Mouse (Mus musculus): ENCODE data around the gene Bmyc. TPM values are rescaled to one million over a fixed set of nuclear protein-coding genes. Genes with fewer than 3 reads are reported as not detected.

Bmyc gene
- polyA plus RNA-seq (2015; fragmentation: Nextera tagmentation; extraction: Ambion mirVana): 149 and 164 TPM in 2 replicates

DNA sequence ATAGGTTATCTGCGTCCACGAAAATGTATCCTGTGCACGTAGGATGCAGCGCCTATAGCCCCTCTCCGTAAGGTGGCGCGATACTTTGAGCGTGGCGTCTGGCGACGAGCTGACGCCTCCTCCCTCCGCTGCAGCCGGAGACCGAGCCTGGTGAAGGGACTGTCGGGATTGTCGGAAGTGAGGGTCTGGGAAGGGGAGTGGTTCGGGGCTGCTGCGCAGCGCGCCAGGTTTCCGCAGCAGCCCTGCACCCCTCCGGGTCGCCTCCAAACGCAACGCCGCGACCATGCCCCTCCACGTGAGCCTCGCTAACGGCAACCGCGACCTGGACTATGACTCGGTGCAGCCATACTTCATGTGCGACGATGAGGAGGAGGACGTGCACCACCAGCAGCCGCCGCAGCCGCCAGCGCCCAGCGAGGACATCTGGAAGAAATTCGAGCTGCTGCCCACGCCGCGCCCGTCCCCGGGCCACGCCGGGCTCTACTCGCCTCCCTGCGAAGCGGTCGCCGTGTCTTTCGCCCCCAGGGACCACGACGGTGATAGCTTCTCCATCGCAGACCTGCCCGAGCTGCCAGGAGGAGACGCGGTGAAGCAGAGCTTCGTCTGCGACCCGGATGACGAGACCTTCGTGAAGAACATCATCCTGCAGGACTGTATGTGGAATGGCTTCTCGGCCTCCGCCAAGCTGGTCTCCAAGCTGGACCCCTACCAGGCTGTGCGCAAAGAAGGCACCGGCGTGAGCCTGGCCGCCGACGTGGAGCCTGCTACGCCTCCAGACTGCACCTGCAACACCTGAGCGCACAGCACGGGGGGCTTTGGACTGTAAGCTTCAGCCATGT, at the start of gene Bmyc:
TSS of gene Bmyc (plus strand) at position 97 of the 839 bp plus-strand sequence.
- H3K27me3 ChIP-seq: no peaks in the 10 kb centered on the region
- peaks cover 18% of the 10 kb centered on the region for H3K4me1 ChIP-seq (replicated peaks)
- WGBS: under 1% methylated on average over 76 of the region's 78 CpGs
- H3K4me2 ChIP-seq: peak within 1 kb of the TSS; percentile 87
- H3K36me3 ChIP-seq: no peaks in the 10 kb centered on the region
- peak; percentile 97 for ATAC-seq (ENCODE audit: low FRiP score, low read depth)
- H3K4me3 ChIP-seq: peak within 1 kb of the TSS; percentile 84
- H3K27ac ChIP-seq (replicated peaks): peak within 1 kb of the TSS; percentile 95
- no peaks in the 10 kb centered on the region for H3K9me3 ChIP-seq
- peak within 1 kb of the TSS; percentile 93 for H3K9ac ChIP-seq

DNA sequence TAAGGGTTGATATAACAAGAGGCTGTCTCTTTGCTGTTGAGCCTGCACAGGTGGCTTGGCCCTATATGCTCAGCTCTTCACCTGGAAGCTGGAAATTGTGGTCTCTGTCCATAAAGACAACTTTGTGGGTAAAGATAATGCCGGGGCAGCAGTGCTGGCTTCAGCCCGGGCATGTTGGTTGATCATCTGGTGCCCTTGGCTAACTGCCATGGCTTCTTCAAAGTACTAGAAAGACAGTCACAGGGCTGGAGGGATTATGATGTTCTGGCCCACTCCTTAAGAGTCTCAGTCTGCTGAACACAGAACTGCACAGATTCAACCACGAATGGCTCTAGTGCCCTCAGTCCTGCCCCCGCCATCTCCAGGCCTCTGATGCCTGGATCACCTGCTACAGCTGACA, 49.3 kb upstream of the Bmyc start:
- no peak overlapping the region for H3K9ac ChIP-seq
- H3K36me3 ChIP-seq: no peaks in the 10 kb centered on the region
- H3K4me1 ChIP-seq (replicated peaks): no peaks in the 10 kb centered on the region
- WGBS: 84% methylated on average over 4 of the region's 4 CpGs
- no peaks in the 10 kb centered on the region for H3K27me3 ChIP-seq
- H3K27ac ChIP-seq (replicated peaks): no peak overlapping the region
- no peaks in the 10 kb centered on the region for H3K9me3 ChIP-seq
- no peak for ATAC-seq (ENCODE audit: low FRiP score, low read depth)
- H3K4me2 ChIP-seq: no peak overlapping the region
- H3K4me3 ChIP-seq: no peak overlapping the region

DNA sequence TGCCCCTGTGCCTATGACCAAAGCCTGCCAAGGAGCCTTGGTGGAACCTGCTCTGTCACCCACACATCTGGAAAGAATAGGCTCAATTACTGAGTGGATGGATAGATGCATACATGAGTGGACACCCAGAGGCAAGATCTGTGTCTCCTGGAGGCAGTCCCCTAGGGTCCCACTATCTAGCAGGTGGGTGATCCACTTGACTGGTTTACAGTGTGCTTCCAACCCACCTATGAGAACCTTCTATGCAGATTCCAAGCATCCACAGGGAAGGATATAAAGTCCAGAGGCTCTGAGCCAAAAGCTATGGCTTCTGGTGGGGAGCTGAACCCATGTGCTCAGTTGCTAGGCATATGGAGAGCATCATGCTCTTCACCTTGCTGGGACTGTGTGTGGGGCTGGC, 48.9 kb upstream of the Bmyc start, which contains the start of gene Lcn5:
TSS of gene Lcn5 (plus strand) at position 301 of the 400 bp plus-strand sequence.
- Histone ChIP-seq H3K27me3 (no peaks in the 10 kb centered on the region), H3K4me1 (replicated peaks) (no peaks in the 10 kb centered on the region), H3K4me3 (no peak within 1 kb of the TSS), H3K4me2 (no peak within 1 kb of the TSS), H3K27ac (replicated peaks) (no peak within 1 kb of the TSS), H3K9me3 (no peaks in the 10 kb centered on the region), H3K36me3 (no peaks in the 10 kb centered on the region), H3K9ac (no peak within 1 kb of the TSS)
- ATAC-seq (ENCODE audit: low FRiP score, low read depth): no peak

DNA sequence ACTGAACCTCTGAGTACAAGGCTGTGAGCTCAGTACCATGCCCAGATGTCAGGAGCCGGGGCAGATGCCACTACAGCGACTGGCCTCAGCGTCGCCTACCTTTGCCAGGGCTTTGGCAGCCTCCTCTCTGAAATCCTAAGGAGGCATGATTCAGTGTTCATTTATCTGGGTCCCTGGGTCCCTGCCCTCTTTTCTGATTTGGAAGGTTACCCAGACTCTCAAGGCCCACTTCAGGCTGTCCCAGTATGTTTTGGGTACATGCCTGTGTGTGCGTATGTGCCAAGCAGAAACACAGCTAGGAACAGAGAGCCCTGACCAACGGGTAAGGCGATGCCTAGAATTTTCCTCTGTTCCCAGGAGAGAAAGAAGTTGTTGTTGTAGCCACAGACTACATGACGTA, 46.3 kb upstream of the Bmyc start:
- no peaks in the 10 kb centered on the region for H3K9me3 ChIP-seq
- no peaks in the 10 kb centered on the region for H3K4me1 ChIP-seq (replicated peaks)
- no peaks in the 10 kb centered on the region for H3K36me3 ChIP-seq
- no peak for ATAC-seq (ENCODE audit: low FRiP score, low read depth)
- no peak overlapping the region for H3K9ac ChIP-seq
- H3K27me3 ChIP-seq: no peaks in the 10 kb centered on the region
- H3K27ac ChIP-seq (replicated peaks): no peak overlapping the region
- no peak overlapping the region for H3K4me3 ChIP-seq
- WGBS: 88% methylated on average over 8 of the region's 8 CpGs
- H3K4me2 ChIP-seq: no peak overlapping the region

DNA sequence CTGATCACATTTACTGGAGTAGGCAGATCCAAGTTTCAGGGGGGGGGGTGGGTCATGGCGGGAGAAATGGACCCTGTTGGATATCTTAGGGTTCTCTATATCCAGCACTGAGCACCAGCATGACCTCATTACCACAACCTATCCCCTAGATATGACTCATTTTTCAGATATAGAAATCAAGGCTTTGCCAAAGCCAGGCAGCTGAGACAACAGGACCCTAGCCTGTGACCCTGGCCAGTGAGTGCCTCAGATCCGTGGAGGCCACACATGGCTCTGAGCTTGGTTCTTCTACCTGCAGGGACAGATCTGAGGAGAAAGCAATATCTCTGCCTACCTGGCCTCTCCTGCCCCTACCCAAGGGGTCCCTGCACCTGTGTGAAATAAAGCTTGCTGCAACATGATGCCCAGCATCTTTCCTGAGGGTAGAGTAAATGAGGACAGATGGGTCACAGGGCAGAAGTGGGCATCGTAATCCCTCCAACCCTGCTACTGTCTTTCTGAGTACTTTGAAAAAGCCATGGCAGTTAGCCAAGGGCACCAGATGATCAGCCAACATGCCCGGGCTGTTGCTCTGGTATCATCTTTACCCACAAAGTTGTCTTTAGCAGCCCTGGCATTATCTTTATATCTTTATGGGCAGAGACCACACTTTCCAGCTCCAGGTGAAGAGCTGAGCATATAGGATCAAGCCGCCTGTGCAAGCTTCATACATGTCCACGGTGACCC, 45.1 kb upstream of the Bmyc start:
- H3K4me2 ChIP-seq: no peak overlapping the region
- H3K9me3 ChIP-seq: no peaks in the 10 kb centered on the region
- 84% methylated on average over 6 of the region's 6 CpGs for WGBS

DNA sequence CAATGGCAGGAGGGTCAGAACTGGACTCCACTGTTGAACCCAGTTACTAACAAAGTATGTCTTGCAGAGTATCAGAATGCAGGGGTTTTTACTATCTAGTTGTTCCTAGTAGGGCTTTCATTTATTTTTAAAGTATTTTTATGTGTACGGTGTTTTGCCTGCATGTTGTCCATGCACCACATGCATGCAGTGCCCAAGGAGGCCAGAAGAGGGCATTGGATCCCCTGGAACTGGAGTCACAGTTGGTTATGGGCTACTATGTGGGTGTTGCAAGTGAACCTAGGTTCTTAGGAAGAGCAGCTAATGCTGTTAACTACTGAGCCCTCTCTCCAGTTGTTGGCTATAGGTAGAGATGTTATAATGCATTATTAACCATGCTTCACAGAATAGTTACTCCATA, 43.0 kb upstream of the Bmyc start:
- H3K9ac ChIP-seq: no peak overlapping the region
- no peaks in the 10 kb centered on the region for H3K27me3 ChIP-seq
- H3K9me3 ChIP-seq: no peaks in the 10 kb centered on the region
- no peak overlapping the region for H3K4me3 ChIP-seq
- H3K36me3 ChIP-seq: no peaks in the 10 kb centered on the region
- no peak overlapping the region for H3K27ac ChIP-seq (replicated peaks)
- no peaks in the 10 kb centered on the region for H3K4me1 ChIP-seq (replicated peaks)
- no peak for ATAC-seq (ENCODE audit: low FRiP score, low read depth)
- no peak overlapping the region for H3K4me2 ChIP-seq
- 58% methylated on average over 1 of the region's 1 CpGs for WGBS

More for the DNA sequence above, 45.1 kb upstream of the Bmyc start:
- no peaks in the 10 kb centered on the region for H3K4me1 ChIP-seq (replicated peaks)
- H3K9ac ChIP-seq: no peak overlapping the region
- ATAC-seq (ENCODE audit: low FRiP score, low read depth): no peak
- no peak overlapping the region for H3K27ac ChIP-seq (replicated peaks)
- no peaks in the 10 kb centered on the region for H3K27me3 ChIP-seq
- H3K36me3 ChIP-seq: no peaks in the 10 kb centered on the region
- no peak overlapping the region for H3K4me3 ChIP-seq

DNA sequence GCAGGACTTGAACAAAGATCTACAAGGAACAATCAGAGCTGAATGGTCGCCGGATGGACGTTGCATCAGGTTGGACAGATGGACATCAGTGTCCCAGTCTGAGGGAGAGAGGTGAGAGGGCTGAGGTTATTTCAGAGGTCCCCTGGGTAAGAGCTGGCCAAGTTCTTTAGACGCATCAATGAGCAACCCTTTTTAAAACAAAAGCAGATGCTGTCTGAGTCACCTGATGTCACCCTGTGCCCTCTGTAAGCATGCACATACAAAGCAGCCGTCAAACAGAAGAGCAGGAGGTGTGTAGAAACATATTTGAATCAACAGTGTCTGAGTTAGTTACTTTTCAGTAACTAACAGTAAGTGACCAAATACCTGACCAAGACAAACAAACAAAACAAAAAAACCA, 42.4 kb upstream of the Bmyc start:
- Histone ChIP-seq H3K9me3 (no peaks in the 10 kb centered on the region), H3K4me3 (no peak overlapping the region), H3K4me2 (no peak overlapping the region), H3K27me3 (no peaks in the 10 kb centered on the region), H3K9ac (no peak overlapping the region), H3K4me1 (replicated peaks) (no peaks in the 10 kb centered on the region), H3K36me3 (no peaks in the 10 kb centered on the region), H3K27ac (replicated peaks) (no peak overlapping the region)
- WGBS: 90% methylated on average over 5 of the region's 5 CpGs
- ATAC-seq (ENCODE audit: low FRiP score, low read depth): no peak

DNA sequence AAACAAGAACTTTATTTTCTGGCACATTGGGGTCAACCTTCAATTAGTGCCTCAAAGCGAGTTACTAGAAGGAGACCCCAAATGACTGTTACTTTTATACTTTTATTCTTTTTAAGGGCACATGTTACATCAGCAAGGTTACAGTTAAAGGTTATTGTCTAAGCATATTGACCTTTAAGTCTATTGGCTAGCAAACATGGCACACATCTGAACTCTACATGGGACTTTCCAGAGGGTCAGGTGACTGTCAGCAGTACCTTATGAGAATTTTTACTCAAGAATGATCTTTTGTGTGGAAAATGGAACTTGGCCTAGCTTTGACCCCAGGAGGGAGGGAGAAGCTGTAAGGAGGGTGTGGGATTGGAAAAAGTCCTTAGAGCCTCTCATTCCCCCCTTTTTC, 40.0 kb upstream of the Bmyc start:
- Histone ChIP-seq H3K4me1 (replicated peaks) (no peaks in the 10 kb centered on the region), H3K9me3 (no peaks in the 10 kb centered on the region), H3K27ac (replicated peaks) (no peak overlapping the region), H3K36me3 (no peaks in the 10 kb centered on the region), H3K4me2 (no peak overlapping the region), H3K9ac (no peak overlapping the region), H3K27me3 (no peaks in the 10 kb centered on the region), H3K4me3 (no peak overlapping the region)
- WGBS: 76% methylated on average over 1 of the region's 1 CpGs
- ATAC-seq (ENCODE audit: low FRiP score, low read depth): no peak

DNA sequence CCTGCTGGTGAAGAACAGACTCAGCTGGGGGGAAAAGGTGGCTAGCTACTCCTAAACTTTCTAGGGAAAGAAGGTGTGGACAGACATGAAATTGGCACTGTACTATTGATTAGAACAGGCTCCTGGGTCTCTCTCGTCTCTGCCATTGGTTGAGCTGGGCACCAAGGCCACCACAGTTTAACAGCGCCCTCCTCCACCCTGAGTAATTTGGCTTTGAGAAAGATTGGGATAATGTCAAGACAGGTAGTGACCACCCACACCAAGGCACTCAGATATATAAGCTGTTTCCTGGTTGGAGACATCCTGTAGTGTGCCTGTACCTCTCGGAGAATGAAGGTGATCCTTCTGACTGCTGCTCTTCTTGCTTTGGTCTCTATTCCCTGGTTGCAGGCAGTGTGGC, 30.1 kb upstream of the Bmyc start, which contains the start of gene Lcn6:
TSS of gene Lcn6 (plus strand) at position 301 of the 400 bp plus-strand sequence.
- Histone ChIP-seq H3K4me1 (replicated peaks) (no peaks in the 10 kb centered on the region), H3K36me3 (no peaks in the 10 kb centered on the region), H3K9me3 (no peaks in the 10 kb centered on the region), H3K27me3 (no peaks in the 10 kb centered on the region), H3K27ac (replicated peaks) (no peak within 1 kb of the TSS), H3K4me3 (no peak within 1 kb of the TSS), H3K9ac (no peak within 1 kb of the TSS), H3K4me2 (no peak within 1 kb of the TSS)
- WGBS: 94% methylated on average over 3 of the region's 3 CpGs
- no peak for ATAC-seq (ENCODE audit: low FRiP score, low read depth)

DNA sequence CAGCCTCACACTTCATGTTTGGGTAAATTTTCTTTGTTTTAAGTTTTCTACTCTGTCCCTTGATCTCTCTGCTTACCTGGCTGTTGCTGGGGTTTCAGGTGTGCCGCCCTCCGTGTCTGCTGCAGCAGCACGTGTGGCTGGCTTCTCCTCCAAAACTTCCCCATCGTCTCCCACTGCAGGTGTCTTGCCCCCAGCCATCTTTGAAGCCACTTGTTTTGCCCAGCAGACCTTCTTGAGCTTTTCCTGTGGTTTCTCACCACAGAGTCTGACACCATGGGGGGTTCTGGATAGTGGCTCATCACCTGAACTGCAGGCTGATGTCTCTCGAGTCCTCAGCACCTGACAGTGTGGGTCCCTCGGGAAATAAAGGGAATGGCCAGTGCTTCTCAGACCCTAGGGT, 27.0 kb upstream of the Bmyc start:
- Histone ChIP-seq H3K27me3 (no peaks in the 10 kb centered on the region), H3K4me1 (replicated peaks) (no peaks in the 10 kb centered on the region), H3K9ac (no peak overlapping the region), H3K4me2 (no peak overlapping the region), H3K4me3 (no peak overlapping the region), H3K9me3 (no peaks in the 10 kb centered on the region), H3K36me3 (no peaks in the 10 kb centered on the region), H3K27ac (replicated peaks) (no peak overlapping the region)
- 89% methylated on average over 6 of the region's 6 CpGs for WGBS
- no peak for ATAC-seq (ENCODE audit: low FRiP score, low read depth)

DNA sequence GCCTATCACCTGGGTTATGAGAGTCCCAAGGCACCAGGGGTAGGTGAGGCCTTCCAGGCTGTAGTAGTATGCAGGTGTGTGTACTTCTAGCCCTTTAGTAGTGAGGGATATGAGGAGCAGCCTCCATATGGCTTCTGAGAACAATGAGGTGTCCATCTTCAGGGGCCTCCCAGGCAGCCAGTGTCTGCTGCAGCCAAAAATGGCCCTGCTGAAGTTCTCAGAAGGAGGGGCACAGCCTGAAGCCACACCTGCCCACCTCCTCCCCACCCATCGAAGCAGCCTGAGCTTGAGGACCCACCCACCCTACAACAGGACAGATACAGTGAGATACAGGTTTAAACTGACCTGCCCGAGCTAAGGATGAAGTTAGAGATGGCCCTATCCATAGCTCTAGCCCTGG, 24.1 kb upstream of the Bmyc start, which contains the start of gene Lcn10:
TSS of gene Lcn10 (plus strand) at position 301 of the 400 bp plus-strand sequence.
- Histone ChIP-seq H3K27ac (replicated peaks) (no peak within 1 kb of the TSS), H3K9ac (no peak within 1 kb of the TSS), H3K4me2 (no peak within 1 kb of the TSS), H3K4me1 (replicated peaks) (no peaks in the 10 kb centered on the region), H3K36me3 (no peaks in the 10 kb centered on the region), H3K4me3 (no peak within 1 kb of the TSS), H3K27me3 (0 out of 2 replicates have a peak, but pooled peaks cover 3% of the 10 kb centered on the region), H3K9me3 (no peaks in the 10 kb centered on the region)
- 79% methylated on average over 2 of the region's 2 CpGs for WGBS
- ATAC-seq (ENCODE audit: low FRiP score, low read depth): no peak

DNA sequence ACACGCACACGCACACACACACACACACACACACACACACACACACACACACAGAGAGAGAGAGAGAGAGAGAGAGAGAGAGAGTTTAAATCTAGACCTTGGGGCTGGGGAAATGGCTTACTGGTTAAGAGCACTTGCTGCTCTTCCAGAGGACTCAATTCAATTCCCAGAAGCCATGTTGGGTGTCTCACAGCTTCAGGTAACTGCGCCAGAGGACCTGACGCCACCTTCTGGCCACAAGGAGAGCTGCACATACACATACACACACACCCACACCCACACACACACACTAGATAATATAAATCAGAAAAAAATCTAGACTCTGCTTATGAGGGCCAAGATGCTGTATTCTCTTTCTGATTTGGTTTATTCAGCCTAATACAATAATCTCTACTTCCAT, 19.6 kb upstream of the Bmyc start:
- ATAC-seq (ENCODE audit: low FRiP score, low read depth): no peak
- H3K27me3 ChIP-seq: 0 out of 2 replicates have a peak, but pooled peaks cover 3% of the 10 kb centered on the region
- no peaks in the 10 kb centered on the region for H3K4me1 ChIP-seq (replicated peaks)
- no peak overlapping the region for H3K9ac ChIP-seq
- H3K9me3 ChIP-seq: no peaks in the 10 kb centered on the region
- no peak overlapping the region for H3K4me2 ChIP-seq
- 74% methylated on average over 4 of the region's 4 CpGs for WGBS
- H3K27ac ChIP-seq (replicated peaks): no peak overlapping the region
- no peak overlapping the region for H3K4me3 ChIP-seq
- no peaks in the 10 kb centered on the region for H3K36me3 ChIP-seq

Data from hindbrain, embryonic 15.5 days (tissue).